Mouse (Mus musculus) G1E (cell line): ENCODE measurements around the gene Polr2l. TPM values are rescaled to one million over a fixed set of nuclear protein-coding genes. Genes with fewer than 3 reads are reported as not detected.

Source experiments
- ATAC-seq: 2 replicates; pipeline ENCODE4 v1.8.0; 2016; ENCODE audit warnings: mild to moderate bottlenecking; ENCODE audit not compliant: insufficient number of reproducible peaks, poor library complexity, low FRiP score, severe bottlenecking; ENCODE audit errors: extremely low read depth
- DNase-seq: peaks from one replicate; pipeline ENCODE4 v3.0.0; 2012; ENCODE audit warnings: low spot score
- H3K27me3 ChIP-seq: 2 replicates; pipeline ENCODE4 v1.6.1; 2012; ENCODE audit warnings: mild to moderate bottlenecking, low read length, inconsistent platforms; ENCODE audit not compliant: insufficient read depth
- H3K36me3 ChIP-seq: replicated peaks from 2 replicates; pipeline ENCODE3; 2012; ENCODE audit warnings: mild to moderate bottlenecking, inconsistent platforms
- H3K4me1 ChIP-seq: 2 replicates; pipeline ENCODE4 v1.6.1; 2012; ENCODE audit warnings: low read depth, low read length, inconsistent platforms, mixed read lengths; ENCODE audit not compliant: insufficient read depth
- H3K4me3 ChIP-seq: 2 replicates; pipeline ENCODE4 v1.5.1; 2012; ENCODE audit warnings: low read depth, mild to moderate bottlenecking, inconsistent platforms, low read length, moderate library complexity, mixed read lengths
- H3K9me3 ChIP-seq: replicated peaks from 2 replicates; pipeline ENCODE4 v1.6.1; 2012; ENCODE audit warnings: inconsistent platforms
- CTCF ChIP-seq: IDR thresholded peaks from 2 replicates; pipeline ENCODE4 v1.5.1; 2012; ENCODE audit warnings: low read depth, low read length, inconsistent platforms, mixed read lengths
- GATA1 ChIP-seq: IDR thresholded peaks from 2 replicates; pipeline ENCODE4 v1.6.1; 2012; ENCODE audit warnings: borderline replicate concordance, low read length, inconsistent platforms, mixed read lengths
- GATA2 ChIP-seq: IDR thresholded peaks from 2 replicates; pipeline ENCODE4 v1.6.1; 2012; ENCODE audit warnings: low read depth, low read length, inconsistent platforms, borderline replicate concordance
- POLR2AphosphoS5 ChIP-seq: IDR thresholded peaks from 2 replicates; pipeline ENCODE4 v1.6.1; 2012; ENCODE audit warnings: low read depth, low read length, inconsistent platforms; ENCODE audit not compliant: insufficient replicate concordance
- TAL1 ChIP-seq: conservative IDR thresholded peaks from 2 replicates; pipeline ENCODE4 v1.6.1; 2012; ENCODE audit warnings: low read depth, low read length, inconsistent platforms, mixed read lengths
- polyA plus RNA-seq: library from polyadenylated mRNA; stranded (reverse); fragments of >175 nt; gene quantifications from 2 replicates; pipeline ENCODE4 v1.2.3, GENCODE M21; 2012
- total RNA-seq, 2 experiments: library from RNA; stranded (forward) in 1 of 2; stranded (reverse) in 1 of 2; fragments of 200-1000 nt in 1 of 2; fragments of >200 nt in 1 of 2; fragmentation: Nextera tagmentation in 1 of 2; gene quantifications; 2 replicates each; pipeline ENCODE4 v1.2.3; 2014 to 2017

Gene Polr2l
- total and polyA plus RNA-seq, 3 experiments = 18.7 to 61.0 (median 58.3) TPM

DNA sequence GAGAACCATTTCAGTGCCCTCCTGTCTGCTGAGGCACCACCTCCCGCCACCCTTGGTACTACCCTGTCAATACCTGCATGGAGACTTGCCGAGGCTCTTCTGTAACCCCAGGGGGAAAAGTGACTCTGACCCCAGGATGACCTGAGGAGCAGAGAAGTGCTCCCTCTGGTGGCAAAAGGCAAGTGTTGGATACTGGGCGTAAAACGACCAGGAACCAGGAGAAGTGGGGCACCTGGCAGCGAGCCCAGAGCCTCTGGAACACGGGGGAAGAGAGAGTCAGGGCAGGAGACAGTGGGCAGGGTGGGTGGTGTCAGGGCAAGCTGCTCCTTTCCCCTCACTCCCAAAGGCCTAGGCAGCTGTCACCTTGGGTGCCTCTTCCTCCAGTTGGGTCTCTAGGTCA lies 34.3 kb downstream of the Polr2l start:
- TF ChIP-seq TAL1 (no peak), GATA1 (no peak), POLR2AphosphoS5 (no peak), CTCF (peak; percentile 55; the same call in 1 of the 2 replicates)
- DNase-seq = no peak
- no peaks in the 10 kb centered on the region for H3K9me3 ChIP-seq
- H3K36me3 ChIP-seq = peaks cover 67% of the 10 kb centered on the region
- H3K4me1 ChIP-seq = peaks cover 82% of the 10 kb centered on the region
- peak overlapping the region; percentile 75; the same call in 1 of the 2 replicates for H3K4me3 ChIP-seq
- ATAC-seq = no peak
- no peaks in the 10 kb centered on the region; the same call in 1 of the 2 replicates for H3K27me3 ChIP-seq

DNA sequence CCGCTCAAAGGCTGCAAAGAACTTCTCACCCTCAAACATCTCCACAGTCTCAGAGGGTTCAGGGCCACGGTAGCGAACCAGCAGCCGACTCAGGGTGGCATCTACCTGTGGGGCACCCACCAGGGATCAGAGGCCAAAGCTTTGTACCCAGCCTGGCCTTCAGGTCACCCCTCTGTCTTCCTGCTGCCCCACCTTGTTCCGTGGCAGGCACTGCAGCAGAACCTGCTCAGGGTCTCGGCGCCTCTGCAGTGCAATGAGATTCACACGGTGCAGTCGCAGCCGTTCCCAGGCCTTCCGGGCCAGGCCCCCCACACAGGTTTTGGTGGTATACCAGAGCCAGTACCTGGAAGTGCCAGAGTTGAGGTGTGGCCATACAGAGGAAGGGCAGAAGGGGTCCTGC lies 35.1 kb downstream of the Polr2l start:
- Histone ChIP-seq H3K27me3 (no peaks in the 10 kb centered on the region; the same call in 1 of the 2 replicates), H3K4me1 (peaks cover 89% of the 10 kb centered on the region), H3K4me3 (no peak overlapping the region), H3K36me3 (peaks cover 68% of the 10 kb centered on the region), H3K9me3 (no peaks in the 10 kb centered on the region)
- TF ChIP-seq TAL1 (no peak), POLR2AphosphoS5 (no peak), GATA2 (no peak), CTCF (no peak), GATA1 (no peak)
- DNase-seq (no peak), ATAC-seq (no peak)

DNA sequence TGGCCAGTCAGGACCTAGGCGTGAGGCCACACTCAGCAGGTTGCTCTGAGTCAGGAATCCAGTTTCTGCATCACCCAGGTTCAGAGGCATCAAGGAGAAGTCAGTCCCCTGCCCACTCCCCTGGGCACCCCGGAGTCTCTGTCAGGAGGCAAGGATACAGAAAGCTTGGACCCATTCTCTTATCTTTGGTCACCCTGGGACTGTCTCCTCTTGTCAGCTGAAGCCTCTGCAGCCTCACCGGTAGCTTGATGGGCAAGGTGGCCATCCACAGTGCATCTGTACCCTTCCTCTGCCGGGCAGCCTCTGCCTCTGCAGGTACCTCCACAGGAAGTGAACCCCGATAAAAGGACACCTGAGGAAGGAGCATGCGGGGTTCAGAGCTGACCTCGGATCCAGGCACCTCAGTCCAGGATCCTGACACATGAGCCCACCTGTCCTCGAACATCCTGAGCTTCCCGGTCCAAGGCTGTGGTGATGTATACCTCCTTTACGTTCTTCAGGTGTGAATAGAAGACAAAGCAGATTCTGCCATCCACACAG lies 35.7 kb downstream of the Polr2l start:
- ATAC-seq = no peak
- peaks cover 89% of the 10 kb centered on the region for H3K4me1 ChIP-seq
- no peaks in the 10 kb centered on the region for H3K9me3 ChIP-seq
- TF ChIP-seq GATA1 (no peak), GATA2 (no peak), POLR2AphosphoS5 (no peak), TAL1 (no peak)
- no peaks in the 10 kb centered on the region; the same call in 1 of the 2 replicates for H3K27me3 ChIP-seq
- no peak overlapping the region for H3K4me3 ChIP-seq
- no peak for DNase-seq
- peaks cover 71% of the 10 kb centered on the region for H3K36me3 ChIP-seq

DNA sequence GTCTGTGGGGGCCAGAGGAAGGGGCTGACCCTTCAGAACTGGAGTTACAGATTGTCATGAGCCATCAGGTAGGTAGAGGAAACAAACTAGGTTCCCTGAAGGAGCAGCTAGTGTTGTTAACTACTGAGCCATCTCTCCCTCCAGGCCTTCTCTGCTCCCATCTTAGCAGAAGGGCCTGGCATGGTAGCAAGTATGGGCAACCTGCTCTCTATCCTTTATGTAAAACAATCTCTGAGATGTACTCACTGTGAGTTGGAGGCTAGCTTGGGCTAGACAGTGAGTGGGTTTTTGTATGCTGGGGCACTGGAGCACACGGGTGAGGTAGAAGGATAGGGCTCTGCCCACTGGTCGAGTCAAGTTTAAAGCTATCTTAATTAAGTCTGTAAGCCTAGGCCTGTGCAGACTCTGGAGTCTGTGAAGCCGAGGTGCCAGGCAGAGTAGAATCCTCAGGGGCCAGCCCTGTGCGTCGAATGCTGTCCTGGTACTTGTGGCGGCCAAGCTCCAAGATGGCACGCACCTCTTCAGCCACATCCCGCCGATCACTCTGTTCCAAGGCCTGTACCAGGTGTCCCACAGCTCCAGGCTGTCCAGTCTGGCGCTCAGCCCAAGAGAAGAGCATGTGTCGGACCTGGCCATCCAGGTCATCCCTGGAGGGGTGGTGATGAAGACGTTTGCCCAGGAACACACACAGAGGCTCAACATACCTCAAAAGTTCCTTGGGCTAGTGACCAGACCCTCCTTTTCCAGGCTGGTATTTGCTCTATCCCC lies 36.5 kb downstream of the Polr2l start:
- Histone ChIP-seq H3K36me3 (peaks cover 79% of the 10 kb centered on the region), H3K27me3 (no peaks in the 10 kb centered on the region; the same call in 1 of the 2 replicates), H3K4me1 (peaks cover 92% of the 10 kb centered on the region), H3K9me3 (no peaks in the 10 kb centered on the region), H3K4me3 (no peak overlapping the region)
- DNase-seq (no peak), ATAC-seq (no peak)
- TF ChIP-seq POLR2AphosphoS5 = no peak
- no peak for TF ChIP-seq CTCF
- TF ChIP-seq GATA2 = no peak
- TF ChIP-seq GATA1 = no peak
- TF ChIP-seq TAL1 = no peak

DNA sequence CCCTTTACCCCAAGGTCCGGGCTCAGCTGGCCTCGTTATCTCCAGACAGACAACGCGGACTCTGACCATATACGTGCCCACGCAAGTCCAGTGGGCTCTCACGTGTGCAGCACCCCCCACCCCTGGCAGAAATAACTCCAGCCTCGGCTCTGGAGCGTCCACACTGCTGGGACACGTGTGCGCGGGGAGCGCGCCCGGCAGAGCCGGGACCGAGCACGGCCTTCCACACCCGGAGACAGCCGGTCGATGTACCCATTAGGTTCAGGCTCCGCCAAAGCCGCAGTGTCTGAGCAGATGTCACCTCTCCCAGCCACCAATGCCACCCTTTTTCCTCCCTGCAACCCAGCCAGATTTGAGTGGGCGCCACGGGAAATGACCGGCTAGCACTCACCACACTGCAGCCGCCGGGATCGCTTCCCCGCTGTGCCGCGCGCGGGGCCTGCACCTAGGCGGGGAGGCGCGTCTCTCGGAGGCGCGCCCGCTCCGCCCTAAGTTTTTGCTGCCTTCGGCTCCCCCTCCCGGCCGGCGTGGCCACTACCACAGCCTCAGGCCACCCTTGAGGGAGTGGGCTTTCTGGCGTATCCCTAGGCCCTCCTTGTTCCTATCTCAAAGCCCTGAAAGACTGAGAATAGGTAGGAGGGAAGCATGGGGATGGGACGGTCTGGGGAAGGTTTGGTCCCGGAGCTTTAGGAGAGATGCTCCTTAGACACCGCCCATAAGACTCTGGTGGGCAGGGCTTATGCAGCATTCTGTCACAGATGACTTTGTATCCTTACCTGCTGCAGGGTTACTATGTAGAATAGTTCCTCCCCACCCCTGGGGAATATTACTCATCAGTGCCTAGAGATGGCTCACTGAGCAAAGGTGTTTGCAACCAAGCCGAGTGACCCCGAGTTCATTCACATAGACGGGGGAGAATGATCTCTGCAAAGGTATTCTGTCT lies 37.5 kb downstream of the Polr2l start, which contains the start of gene Slc25a22:
Gene Slc25a22 (minus strand): TSS at position 715 of the 943 bp plus-strand sequence.
- DNase-seq (peak; percentile 82), ATAC-seq (peak; percentile 41; the same call in 1 of the 2 replicates)
- peaks cover 82% of the 10 kb centered on the region for H3K36me3 ChIP-seq
- H3K4me1 ChIP-seq = peaks cover 92% of the 10 kb centered on the region
- peak within 1 kb of the TSS; percentile 79 for H3K4me3 ChIP-seq
- H3K27me3 ChIP-seq = no peaks in the 10 kb centered on the region; the same call in 1 of the 2 replicates
- TF ChIP-seq POLR2AphosphoS5 (0 out of 2 replicates have a peak, but pooled peaks have one; percentile 72), GATA1 (no peak), CTCF (peak; percentile 28; the same call in 1 of the 2 replicates), TAL1 (no peak)
- no peaks in the 10 kb centered on the region for H3K9me3 ChIP-seq

DNA sequence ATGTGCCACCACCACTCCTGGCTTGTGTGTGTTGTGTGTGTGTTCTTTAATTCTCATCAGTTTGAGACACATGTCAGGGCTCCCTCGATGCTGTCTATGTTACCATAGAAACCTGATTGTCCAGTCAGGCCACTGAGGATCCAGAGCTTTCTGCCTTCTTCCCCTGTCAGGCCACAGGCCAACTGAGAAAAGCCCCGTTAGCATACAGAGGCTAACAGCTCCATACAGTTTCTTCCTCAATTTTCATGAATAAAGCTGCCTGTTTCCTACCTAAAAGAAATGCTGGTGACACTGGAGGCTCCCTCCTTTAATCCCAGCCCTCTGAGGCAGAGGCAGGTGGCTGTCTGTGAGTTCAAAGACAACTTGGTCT lies 38.4 kb downstream of the Polr2l start:
- ATAC-seq = no peak
- Histone ChIP-seq H3K36me3 (peaks cover 82% of the 10 kb centered on the region), H3K4me1 (peaks cover 92% of the 10 kb centered on the region), H3K4me3 (peak overlapping the region; percentile 79), H3K9me3 (no peaks in the 10 kb centered on the region), H3K27me3 (no peaks in the 10 kb centered on the region; the same call in 1 of the 2 replicates)
- TF ChIP-seq TAL1 (no peak), GATA2 (no peak), GATA1 (no peak), CTCF (no peak), POLR2AphosphoS5 (no peak)
- no peak for DNase-seq
